17 mouse cellular contexts compared by ENCODE assay signal in the genomic region with DNA sequence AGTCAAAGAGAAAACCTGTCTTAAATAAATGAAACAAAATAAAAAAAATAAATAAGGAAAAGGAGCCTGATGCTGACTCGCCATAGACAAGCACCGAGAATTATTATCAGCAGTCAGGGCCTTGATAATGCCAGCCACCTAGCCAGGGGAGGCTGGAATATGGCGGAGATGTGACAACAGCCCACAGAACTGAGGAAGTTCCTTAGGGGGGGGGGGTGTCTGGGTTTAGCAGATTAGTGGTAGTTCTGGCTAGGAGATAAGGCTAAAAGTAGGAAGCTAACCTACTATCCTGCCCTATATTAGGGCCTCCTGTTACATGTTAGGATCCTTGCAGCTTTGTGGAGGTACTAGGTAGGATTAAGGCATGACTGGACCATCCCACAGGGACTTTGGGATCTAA.
"Had no signal": no experiment of that assay in that cellular context is flagged by ENCODE, and none has a peak within 500 bp of the region (broad histone marks: within the 10 kb centered on the region; RNA-seq: fewer than 3 reads in every experiment).

No protein-coding gene starts in this region.

- H3K4me2 ChIP-seq: limb, embryonic 13.5 days; liver, embryonic 15.5 days; lung, embryonic 14.5 days; midbrain, embryonic 15.5 days; neural tube, embryonic 13.5 days; stomach, embryonic 15.5 days had no signal

- ATAC-seq: intestine, postnatal 0 days; midbrain, embryonic 15.5 days had no signal

- H3K4me3 ChIP-seq: layer of hippocampus, adult 2 months; limb, embryonic 13.5 days; liver, embryonic 15.5 days; midbrain, embryonic 15.5 days; neural tube, embryonic 13.5 days; stomach, embryonic 15.5 days had no signal

- H3K27ac ChIP-seq: layer of hippocampus, adult 2 months; limb, embryonic 13.5 days; liver, embryonic 15.5 days; midbrain, embryonic 15.5 days; neural tube, embryonic 13.5 days; stomach, embryonic 15.5 days had no signal

- H3K9ac ChIP-seq: limb, embryonic 13.5 days; liver, embryonic 15.5 days; lung, embryonic 14.5 days; midbrain, embryonic 15.5 days; neural tube, embryonic 13.5 days; stomach, embryonic 15.5 days had no signal

- H3K27me3 ChIP-seq: limb, embryonic 13.5 days; midbrain, embryonic 15.5 days; neural tube, embryonic 13.5 days; stomach, embryonic 15.5 days had no signal

- H3K9me3 ChIP-seq: limb, embryonic 13.5 days; liver, embryonic 15.5 days; midbrain, embryonic 15.5 days; neural tube, embryonic 13.5 days; stomach, embryonic 15.5 days had no signal

- H3K4me1 ChIP-seq: limb, embryonic 13.5 days; midbrain, embryonic 15.5 days; neural tube, embryonic 13.5 days; stomach, embryonic 15.5 days had no signal

- DNase-seq: kidney, postnatal 10 days; kidney, postnatal 4 days; left cerebral cortex, postnatal 4 days; lung, embryonic 14.5 days; lung, postnatal 10 days; lung, postnatal 4 days; retina, postnatal 1 day; right cerebral cortex, postnatal 14 days; thymus, adult 2 months; thymus, postnatal 25 days had no signal

- H3K36me3 ChIP-seq: limb, embryonic 13.5 days; liver, embryonic 15.5 days; midbrain, embryonic 15.5 days; neural tube, embryonic 13.5 days; stomach, embryonic 15.5 days had no signal
